Mouse (Mus musculus) telencephalon, adult 2 months (tissue): ENCODE data around the gene St3gal3.
A peak's percentile ranks its signal among the peaks of the same experiment; 100 is the strongest.

Source experiments
- DNase-seq: peaks from one replicate; pipeline ENCODE4 v3.0.0-alpha.2; 2011; ENCODE audit warnings: low read depth, low spot score

The St3gal3 gene

GRCm38 (mm10) chr4:117984993-117985587, 149.6 kb downstream of the St3gal3 start:
- DNase-seq, result peak; percentile 72

DNA sequence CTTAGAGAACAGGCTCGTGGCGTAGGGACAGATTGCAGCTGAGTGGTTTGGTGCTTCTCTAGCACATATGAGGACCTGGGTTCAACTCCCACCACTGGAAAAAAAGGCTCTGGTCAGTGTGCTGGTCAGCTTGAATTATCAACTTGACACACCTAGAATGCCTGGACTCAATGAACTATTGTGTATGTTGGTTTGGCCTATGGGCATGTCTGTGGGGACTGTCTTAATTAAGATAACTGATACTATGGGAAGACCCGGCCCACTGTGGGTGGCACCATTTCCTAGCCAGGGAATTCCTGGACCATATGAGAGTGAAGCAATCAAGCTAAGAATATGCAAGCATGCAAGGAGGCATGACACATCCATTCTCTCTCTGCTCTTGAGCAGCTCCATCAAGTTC, 150.5 kb downstream of the St3gal3 start:
- no peak for DNase-seq

DNA sequence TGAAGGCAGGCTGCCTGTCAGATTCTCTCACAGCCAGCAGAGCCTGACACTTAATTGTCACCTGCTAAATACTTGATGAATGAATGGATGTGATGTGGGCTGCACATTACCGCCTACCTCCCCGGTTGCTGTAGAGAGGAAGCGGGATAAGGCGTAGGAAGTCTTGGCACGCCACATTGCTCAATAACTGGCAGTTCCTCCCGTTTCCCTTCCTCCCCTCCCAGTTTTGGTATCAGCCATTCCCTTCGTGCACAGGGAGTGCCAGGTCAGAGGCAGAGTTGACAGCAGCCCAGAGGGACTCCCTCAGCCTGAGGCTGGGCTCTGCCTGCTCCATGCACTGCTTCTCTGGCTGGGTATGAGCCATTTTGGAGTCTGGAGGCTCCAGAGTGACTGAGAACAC, 152.0 kb downstream of the St3gal3 start:
- peak; percentile 84 for DNase-seq

GRCm38 (mm10) chr4:117981518-117981917, 153.2 kb downstream of the St3gal3 start:
- no peak for DNase-seq

GRCm38 (mm10) chr4:117980161-117980560, 154.6 kb downstream of the St3gal3 start:
- DNase-seq, result no peak

DNA sequence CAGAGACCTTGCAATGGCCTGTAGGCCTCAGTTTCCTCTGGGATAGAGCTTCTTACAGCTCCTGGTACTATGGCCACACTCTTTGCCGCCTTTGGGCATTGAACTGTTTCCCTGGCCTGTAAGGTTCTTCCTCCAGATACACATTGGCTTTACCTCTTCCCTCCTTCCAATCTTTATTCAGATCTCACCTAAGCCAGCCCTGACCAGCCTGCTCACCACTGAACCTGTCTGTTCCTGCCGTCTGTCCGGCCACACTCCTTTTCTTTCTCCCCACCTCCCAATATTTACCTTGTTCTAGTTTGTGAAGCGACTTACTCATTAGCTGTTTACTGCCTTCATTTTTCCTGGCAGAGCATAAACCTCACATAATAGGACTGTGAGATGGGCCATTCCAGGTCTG, 155.5 kb downstream of the St3gal3 start:
- no peak for DNase-seq

- no peak for DNase-seq
Measured at GRCm38 (mm10) chr4:117978282-117978681, 156.4 kb downstream of the St3gal3 start.

DNA sequence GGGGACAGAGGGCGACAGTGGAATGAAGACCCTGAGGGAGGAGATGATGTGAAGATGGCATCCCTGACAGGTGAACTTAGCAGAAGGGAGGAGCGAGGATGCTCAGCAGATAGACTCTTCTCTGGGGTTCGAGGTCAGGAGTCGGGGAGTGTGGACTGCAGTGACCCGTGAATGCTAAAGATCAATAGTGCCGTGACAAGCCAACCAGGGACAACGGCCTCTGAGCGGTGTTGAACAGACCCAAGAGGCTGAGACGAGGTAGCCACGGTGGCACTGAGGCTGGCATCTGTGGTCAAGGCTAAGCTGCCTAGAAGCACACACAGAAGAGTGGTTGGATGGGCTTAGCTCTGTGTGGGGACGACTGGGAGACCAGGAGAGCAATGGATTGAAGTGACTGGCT, 156.9 kb downstream of the St3gal3 start:
- DNase-seq, result no peak

- DNase-seq, result no peak
Measured at GRCm38 (mm10) chr4:117977371-117977770, 157.3 kb downstream of the St3gal3 start.

DNA sequence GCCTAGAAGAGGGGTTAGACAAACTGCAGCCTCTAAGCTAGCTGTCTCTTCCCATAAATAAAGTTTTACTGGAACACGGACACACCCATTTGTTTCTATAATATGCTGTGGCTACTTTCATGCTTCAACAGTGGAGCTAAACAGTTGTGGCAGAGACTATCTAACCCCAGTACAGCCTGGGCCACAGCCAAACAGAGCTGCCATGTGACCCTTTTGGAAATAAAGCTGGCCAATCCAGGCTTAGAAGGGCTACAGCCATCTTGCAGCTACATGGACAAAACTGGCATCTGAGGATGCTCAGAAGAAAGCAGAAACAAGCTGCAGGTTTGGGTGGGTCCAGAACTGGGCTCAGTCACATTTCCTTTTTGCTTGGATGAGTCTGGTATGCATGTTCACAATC, 158.9 kb downstream of the St3gal3 start:
- DNase-seq, result no peak

DNA sequence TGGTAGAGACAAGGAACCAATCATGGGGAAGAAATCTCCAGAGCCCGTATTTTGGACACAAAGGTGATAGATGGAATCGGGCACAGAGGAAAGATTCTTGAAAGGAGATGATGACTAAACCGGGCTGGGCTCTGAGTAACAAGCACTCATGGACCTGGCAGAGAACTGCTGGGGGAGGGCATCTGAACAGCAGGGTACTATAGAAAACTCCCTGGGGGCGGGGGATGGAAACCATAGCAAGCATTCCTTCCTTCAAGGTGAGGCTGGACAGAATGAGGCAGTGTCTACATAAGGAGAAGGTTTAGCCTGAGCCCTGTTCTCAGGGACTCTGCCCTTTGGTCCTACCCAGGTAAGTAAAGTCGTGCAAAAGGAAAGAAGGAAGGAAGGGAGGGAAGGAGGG, 160.0 kb downstream of the St3gal3 start:
- no peak for DNase-seq

GRCm38 (mm10) chr4:117972999-117973398, 161.7 kb downstream of the St3gal3 start:
- DNase-seq, result no peak

GRCm38 (mm10) chr4:117964346-117965025, 170.2 kb downstream of the St3gal3 start:
- no peak for DNase-seq

DNA sequence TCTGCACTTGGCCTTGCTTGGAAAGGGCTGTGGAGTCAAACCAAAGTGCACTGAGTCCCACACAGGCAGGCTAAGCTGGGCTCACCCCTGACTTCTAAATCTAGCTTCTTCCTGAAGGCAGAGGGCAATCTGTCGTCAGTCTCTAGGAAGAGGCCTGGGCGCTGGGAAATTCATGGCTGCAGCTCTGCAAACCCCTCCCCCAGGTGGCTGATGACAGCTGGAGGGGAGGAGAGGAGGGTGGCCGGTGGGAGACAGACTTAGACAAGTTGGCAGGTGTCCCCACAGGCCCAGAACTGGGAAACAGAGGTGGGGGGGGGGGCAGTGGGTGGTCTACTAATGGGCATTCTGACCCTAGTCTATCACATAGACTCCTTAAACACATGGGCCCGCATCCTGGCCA, 177.2 kb downstream of the St3gal3 start:
- DNase-seq, result no peak

GRCm38 (mm10) chr4:117947493-117947892, 187.2 kb downstream of the St3gal3 start:
- DNase-seq, result no peak

DNA sequence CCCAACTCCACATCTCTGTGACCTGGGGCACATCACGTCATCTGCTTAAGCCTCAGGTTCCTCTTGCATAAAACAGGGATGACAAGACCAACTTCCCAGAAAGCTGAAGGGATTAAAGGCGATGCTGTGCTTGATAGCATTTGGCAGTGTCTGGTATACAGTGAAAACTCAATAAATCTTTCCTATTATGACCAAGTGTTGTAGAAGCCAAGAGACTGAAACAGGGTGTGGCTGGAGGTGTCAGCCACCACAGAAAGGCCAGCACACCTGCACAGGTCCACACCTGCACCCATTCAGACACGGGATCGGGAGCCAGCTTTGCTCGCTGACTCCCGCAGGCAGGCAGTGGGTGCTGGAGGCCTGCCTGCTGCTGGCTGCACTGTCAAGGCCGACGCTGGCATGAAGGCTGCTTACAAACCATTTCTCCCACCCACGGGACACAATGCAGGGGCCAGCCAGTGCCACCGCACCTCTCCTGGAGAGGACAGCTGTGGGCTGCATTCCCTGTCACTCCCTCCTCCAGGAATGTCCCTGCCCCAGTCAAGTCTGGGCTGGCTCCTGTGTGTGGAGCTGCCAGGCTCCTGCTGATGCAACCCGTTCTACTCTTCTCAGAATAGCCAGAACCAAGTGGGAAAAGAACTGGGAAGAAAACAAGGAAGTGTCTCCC, 187.9 kb downstream of the St3gal3 start:
- DNase-seq, result no peak

GRCm38 (mm10) chr4:117943317-117943716, 191.4 kb downstream of the St3gal3 start:
- no peak for DNase-seq

- no peak for DNase-seq
Measured at GRCm38 (mm10) chr4:117936964-117937363, 197.8 kb downstream of the St3gal3 start.

GRCm38 (mm10) chr4:117934081-117934480, 200.6 kb downstream of the St3gal3 start:
- DNase-seq, result no peak

- no peak for DNase-seq
Measured at GRCm38 (mm10) chr4:117933248-117933647, 201.5 kb downstream of the St3gal3 start.

- no peak for DNase-seq
Measured at GRCm38 (mm10) chr4:117929391-117929881, 205.3 kb downstream of the St3gal3 start, which contains the start of gene Artn. Artn (minus strand) TSS chr4:117929763.

- no peak for DNase-seq
Measured at GRCm38 (mm10) chr4:117928699-117929241, 205.9 kb downstream of the St3gal3 start.
